Mouse (Mus musculus): ENCODE data around the gene Lipc.

Gene Lipc

DNA sequence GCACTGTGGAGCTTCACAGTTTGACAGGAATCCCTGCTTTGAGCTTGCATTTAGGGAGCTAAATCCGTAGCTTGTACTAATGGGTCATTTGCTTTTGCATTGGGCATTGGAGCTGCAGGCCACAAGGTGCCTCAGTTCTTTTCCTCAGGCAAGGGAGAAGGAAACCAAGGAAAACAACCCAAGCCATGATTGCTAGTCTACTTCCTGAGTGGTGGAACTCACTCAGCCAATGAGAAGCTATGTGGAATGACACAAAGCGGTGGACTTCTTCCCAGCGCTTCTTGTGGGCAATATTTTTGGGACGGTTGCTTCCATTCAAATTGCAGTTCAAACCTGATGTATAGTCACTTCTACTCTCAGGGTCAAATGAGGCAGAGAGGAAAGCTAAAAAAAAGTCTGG is at the start of gene Lipc:
Gene Lipc, minus strand, starts transcription at position 101 of the 400 bp plus-strand sequence.
- no peak for DNase-seq (ENCODE audit: low read depth)

GRCm38 (mm10) chr9:70999161-70999560 is 47.1 kb upstream of the Lipc start:
- DNase-seq (ENCODE audit: low read depth), result no peak

DNA sequence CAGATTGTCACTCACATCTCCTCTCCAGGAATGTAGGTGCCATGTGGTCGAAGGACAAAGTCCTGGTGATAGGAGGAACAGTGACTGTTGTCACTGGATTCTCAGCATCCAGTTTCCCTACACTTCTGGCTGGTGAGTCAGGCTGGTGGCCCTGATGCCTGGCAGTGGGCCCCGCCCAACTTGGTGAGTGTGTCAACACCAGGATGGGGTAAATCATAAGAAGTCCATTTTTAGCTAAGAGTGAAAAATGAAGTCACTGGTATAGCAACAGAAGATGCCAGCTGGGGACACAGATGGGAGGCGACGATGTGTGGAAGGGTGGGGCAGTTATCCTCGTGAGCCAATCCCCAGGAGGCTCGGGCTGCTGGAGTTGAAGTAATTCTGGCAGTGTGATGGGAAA is 46.7 kb upstream of the Lipc start:
- DNase-seq (ENCODE audit: low read depth), result no peak

- DNase-seq (ENCODE audit: low read depth), result no peak
These were observed 41.3 kb upstream of the Lipc start for GRCm38 (mm10) chr9:70993326-70993725.

DNA sequence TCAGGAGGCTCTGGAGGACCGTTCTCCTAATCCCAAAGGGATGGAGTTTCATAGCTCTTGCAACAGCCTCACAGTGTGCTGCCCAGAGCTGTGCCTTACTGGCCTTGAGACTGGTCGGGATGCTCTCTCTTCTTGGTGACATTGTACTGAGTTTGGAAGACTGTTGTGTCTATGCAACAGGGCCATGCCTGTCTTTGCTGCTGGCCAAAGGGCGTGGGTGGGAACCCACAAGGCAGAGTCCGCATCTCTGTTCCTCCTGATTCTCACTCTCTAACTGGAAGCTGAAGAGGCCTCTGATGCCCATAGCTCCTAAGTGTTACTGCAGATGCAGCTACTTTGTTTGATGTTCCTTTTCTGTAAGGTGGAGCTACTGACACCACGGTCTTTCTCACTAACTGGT is 39.4 kb upstream of the Lipc start:
- no peak for DNase-seq (ENCODE audit: low read depth)

DNA sequence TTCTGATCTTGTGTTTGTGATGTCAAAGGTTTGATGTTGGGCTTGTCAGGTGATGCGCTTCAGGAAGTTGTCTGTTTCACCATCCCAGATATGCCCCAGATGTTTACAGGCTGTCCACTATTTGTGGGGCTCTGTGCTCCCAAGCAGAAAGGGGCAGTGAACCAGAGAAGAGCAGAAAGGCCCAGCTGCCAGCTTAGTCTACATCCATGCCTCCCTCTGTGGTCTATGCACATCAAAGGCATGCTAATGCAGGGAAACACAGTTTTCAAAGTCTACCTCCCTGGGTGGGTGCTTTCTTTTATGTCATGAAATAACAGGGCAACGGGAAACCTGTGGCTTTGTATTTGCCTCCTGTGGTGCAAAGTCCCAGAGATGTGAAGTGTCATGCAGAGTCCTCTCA is 35.2 kb upstream of the Lipc start:
- DNase-seq (ENCODE audit: low read depth), result no peak

DNA sequence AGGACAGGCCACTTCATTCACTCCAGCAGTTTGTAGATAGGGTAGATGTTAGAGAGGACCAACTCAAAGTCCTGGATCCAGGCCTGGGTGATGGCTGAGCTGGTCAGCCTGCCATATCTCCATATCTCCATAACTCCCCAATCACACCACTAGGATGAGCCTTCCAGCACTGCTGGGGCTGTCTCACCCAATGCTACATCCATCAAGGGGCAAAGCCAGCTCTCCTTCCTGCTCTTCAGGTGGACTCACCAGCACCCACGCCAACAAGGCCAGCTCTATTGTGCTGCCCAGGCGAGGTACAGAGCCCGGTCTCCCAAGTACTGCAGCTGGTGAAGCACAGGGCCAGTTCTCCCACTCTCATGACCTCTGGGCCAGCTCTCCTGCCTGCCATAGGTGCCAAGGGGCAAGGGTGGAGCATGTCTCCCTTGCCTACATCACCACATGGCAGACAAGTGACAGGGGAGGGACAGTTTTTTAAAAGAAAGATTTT is 31.0 kb upstream of the Lipc start:
- DNase-seq (ENCODE audit: low read depth), result no peak

DNA sequence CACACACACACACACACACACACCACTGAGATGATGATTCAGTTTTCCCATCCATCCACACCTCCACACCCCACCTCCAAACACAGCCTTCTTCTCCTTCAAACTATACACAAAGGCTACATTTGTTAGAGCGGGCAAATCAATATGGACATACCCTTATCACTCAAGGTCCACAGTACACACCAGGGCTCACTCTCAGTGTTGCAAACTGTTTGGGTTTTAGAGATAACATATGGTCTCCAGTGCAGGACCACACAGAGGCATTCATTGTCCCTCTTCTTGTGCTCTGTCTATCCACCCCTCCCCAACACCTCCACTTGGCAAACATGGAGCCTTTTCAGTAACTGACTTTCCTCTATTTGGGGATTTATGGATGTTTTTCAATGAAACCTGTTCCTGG is 29.7 kb upstream of the Lipc start:
- DNase-seq (ENCODE audit: low read depth), result peak; percentile 16

DNA sequence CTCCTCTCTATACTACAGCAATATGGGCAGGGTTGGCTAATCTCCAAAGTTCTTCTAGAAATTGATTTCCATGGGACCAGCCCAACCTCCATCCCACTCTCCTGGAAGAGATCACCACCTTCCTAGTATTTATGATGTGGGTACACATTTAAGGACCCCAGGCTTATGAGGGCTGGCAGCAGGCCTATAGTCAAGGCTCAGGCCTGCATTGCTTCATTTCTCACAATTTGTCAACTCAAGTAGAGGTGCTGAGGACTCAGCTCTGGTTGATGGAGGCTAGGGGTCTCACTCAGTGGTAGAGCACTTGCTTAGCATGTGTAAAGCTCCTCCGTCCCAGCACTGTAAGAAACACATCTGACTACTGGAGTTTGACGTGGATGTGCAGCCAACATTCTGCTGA is 27.6 kb upstream of the Lipc start:
- no peak for DNase-seq (ENCODE audit: low read depth)

GRCm38 (mm10) chr9:70979171-70979570 is 27.1 kb upstream of the Lipc start:
- DNase-seq (ENCODE audit: low read depth), result no peak

DNA sequence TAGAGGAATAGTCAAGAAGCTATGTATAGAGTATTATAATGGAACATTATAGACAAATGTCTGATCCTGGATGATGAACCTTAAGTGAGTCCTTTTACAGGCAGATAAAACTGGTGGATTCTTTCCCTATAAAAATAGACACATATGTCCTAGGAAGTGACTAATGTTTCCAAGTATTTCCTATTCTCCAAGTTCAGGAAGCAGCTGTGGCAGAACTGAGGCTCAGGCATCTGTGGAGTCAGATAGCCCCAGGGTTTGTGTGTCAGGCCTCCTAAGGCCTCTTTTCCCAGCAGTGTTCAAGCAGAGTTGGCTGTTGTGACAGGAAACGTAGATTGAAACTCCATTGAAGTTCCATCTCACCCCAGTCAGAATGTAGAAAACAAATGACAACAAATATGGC is 25.4 kb upstream of the Lipc start:
- no peak for DNase-seq (ENCODE audit: low read depth)

DNA sequence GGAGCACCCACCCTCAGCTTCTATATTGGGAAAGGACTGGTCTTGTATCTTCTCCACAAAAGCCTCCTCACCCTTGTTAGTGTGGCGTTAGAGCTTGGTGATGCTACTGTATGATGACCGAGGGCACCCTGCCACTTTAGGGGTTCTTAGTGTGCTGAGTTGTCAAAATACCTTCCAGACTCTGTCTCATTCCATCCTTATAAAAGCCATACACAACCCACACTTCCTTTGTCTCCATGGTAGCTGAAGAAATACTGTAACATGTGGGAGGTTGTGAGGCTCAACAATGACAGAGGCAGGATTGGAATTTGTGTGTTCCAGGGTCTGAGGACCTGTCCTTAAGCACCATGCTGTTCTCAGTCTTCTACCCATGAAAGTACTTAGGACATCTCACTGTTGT is 23.9 kb upstream of the Lipc start:
- DNase-seq (ENCODE audit: low read depth), result no peak

DNA sequence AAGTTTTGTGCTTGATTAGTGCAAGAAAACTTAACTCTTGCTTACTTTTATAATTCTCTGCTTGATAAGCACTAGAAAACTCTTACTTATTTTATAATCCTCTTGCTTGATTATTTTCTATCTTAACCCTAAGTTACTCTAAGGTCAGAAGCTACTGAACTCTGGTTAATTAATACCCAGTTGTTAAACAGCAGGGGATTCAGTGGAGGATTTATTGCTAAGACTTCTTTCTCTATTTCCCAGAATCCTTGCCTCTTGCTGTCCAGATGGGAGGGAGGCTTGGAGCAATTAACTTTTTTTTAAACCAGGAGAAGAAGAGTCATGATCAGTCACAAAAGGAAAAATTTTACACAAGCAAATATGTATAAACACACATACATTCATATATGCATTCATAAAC is 21.3 kb upstream of the Lipc start:
- no peak for DNase-seq (ENCODE audit: low read depth)

GRCm38 (mm10) chr9:70969244-70969643 is 17.2 kb upstream of the Lipc start:
- DNase-seq (ENCODE audit: low read depth), result no peak

DNA sequence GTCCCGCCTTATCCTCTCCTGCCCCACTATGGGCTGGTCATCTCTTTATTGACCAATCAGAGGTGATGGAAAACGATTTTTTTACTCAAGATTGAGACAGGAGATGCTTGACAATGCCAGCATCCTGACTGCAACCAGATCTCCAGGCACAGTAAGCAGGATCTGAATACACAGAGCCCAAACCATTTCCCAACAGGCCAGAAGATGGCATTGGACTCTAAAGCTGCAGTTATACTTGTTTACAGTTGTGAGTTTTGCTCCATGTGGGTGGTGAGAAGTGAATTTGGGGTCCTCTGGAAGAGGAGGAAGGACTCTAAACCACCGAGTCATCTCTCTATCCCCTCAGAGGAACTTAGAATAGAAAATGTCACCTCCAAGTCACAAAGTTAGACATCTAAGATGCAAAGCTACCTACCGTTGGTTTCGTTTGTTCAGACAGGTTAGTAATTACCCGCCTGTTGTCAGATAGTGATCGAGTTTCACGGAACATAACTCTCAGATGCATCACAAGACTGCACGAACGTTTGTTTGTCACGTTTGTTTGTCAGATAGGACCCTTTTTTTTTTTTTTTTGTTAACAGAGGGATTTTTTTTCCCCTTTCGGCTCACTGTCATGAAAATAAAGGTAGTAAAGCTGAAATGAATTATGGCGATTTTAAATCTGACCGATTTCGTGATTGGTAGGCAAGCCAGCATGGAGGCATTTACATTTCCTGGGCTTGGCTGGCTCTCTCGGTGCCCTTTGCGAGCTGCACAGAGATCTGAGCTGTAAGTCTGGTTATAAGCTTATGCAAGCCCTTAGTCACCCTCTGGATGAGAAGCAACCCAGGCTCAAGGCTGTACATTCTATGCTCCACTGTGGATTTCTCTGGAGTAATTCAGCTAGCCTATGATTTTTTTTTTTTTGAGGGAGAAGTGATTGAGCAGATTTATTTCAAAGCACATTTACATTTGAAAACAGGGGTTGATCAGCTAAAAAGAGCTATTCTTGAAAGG is 14.3 kb upstream of the Lipc start:
- no peak for DNase-seq (ENCODE audit: low read depth)

DNA sequence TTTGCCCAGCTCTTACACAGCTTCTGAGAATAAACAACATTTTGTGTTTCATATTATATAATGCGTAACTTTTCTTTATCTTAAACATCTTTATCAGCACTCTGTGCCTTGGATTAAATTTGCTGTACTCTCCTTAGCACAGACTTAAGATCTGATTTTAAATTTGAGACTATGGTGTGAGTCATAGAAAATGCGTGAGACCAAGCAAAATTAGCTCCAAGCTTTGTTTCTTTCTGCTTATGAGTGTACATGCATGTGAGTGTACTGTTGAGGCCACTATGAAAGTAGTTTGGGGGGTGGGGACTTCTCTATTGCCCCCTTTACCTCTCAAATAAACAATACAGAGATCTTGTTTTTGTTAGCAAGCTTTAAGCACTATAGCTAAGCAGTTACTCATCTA is 13.4 kb upstream of the Lipc start:
- DNase-seq (ENCODE audit: low read depth), result no peak

GRCm38 (mm10) chr9:70965011-70965410 is 13.0 kb upstream of the Lipc start:
- no peak for DNase-seq (ENCODE audit: low read depth)

DNA sequence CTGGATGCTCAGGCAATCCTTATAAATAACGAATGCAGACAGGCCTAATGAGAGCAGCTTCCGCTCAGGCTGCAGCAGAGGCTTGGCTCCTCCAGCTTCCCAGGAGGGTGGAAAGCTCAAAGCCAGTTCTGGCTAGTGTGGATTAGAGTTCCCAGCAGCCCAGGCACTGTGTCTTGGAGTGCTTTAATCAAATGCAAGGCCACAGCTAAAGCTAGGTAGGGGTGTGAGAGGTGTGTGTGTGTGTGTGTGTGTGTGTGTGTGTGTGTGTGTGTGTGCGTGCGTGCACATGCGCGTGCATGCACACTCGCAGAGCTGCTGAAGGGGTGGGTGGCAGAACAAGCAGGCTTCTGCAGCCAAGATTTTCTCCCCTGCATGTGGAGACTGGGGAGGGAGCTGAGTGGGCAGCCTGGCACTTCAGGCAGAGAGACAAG is 11.4 kb upstream of the Lipc start:
- no peak for DNase-seq (ENCODE audit: low read depth)

DNA sequence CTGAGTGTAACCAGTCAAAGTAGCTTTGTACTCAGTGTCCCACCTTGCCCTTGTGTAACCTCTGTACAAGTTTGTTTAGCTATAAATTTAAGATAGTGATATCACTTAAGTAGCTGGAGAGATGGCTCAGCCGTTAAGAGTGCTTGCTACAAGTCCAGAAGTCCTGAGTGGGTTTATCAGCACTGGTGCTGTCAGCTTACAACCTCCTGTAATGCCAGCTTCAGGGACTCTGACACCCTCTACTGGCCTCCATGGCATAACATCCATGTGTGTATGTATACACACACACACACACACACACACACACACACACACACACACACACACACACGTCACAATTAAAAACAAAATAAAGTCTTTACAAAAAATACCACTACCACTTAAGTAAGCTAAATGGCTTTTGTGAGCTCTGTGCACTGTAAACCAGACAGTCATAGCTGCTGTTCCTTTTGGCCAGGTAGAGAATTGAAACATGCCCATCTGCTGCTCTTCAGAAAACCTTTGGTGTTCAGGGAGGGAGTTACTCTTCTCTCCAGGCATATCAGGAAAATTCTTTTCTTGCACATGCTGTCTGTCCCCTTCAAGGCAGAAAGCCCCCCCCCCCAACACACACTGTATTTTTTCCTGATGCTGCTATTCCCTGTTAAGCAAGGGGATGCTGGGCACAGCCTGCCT is 10.9 kb upstream of the Lipc start:
- no peak for DNase-seq (ENCODE audit: low read depth)

GRCm38 (mm10) chr9:70960301-70960700 is 8.3 kb upstream of the Lipc start:
- DNase-seq (ENCODE audit: low read depth), result no peak

- no peak for DNase-seq (ENCODE audit: low read depth)
These were observed 7.8 kb upstream of the Lipc start for GRCm38 (mm10) chr9:70959866-70960265.

DNA sequence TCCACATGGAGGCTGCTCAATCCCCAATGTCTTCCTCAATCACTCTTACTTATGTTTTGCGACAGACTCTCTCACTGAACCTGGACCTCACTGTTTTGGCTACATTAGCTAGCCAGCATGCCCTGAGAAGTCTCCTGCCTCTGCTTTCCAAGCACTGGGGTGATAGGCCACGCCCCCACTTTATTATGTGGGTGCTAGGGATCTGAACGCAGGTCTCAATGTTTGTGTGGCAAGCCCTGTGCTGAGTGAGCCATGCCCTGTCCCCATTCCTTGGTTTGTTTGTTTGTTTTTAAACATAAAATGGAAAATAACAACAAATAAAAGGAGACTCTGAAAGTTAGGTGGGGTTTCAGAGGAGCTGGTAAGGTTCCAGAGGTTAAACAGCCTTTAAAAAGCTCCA is 7.4 kb upstream of the Lipc start:
- no peak for DNase-seq (ENCODE audit: low read depth)

GRCm38 (mm10) chr9:70958381-70958780 is 6.4 kb upstream of the Lipc start:
- DNase-seq (ENCODE audit: low read depth), result no peak
